Mouse (Mus musculus) erythroblast, embryonic 14.5 days (primary cell): ENCODE results near the gene Srd5a1.
"Not testable (repeated sequence)": the region's sequence is repeated elsewhere in the genome, so short reads cannot be mapped to it uniquely, and the experiment has no call there.

ENCODE experiments used
- GATA1 ChIP-seq: IDR thresholded peaks from 2 replicates; pipeline ENCODE4 v1.6.1; 2012; ENCODE audit warnings: low read length, inconsistent platforms, mixed read lengths
- TAL1 ChIP-seq: IDR thresholded peaks from 3 replicates; pipeline ENCODE4 v1.6.1; 2012; ENCODE audit warnings: low read length, inconsistent platforms, mixed read lengths

DNA sequence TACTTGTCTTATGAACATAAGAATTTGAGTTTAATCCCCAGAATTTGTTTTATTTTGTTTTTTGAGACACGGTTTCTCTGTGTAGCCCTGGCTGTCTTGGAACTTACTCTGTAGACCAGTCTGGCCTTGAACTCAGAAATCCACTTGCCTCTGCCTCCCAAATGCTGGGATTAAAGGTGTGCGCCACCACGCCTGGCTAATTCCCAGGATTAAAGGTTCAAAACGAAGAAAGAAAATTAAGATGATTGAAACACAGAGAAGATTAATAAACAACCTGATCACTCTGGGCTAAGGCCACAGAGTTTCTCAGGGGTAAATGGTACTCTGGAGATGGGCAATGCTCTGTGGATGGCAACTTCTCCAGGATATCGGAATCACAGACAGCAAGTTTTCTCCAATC, 10.4 kb downstream of the Srd5a1 start:
- not testable (repeated sequence) for TF ChIP-seq TAL1, GATA1
